Mouse (Mus musculus) kidney, adult 8-10 months (tissue): ENCODE data around the gene Ccdc88c.

ENCODE experiments used
- DNase-seq, 2 experiments: peaks; one replicate each; pipeline ENCODE4 v3.0.0; 2022

Ccdc88c gene

DNA sequence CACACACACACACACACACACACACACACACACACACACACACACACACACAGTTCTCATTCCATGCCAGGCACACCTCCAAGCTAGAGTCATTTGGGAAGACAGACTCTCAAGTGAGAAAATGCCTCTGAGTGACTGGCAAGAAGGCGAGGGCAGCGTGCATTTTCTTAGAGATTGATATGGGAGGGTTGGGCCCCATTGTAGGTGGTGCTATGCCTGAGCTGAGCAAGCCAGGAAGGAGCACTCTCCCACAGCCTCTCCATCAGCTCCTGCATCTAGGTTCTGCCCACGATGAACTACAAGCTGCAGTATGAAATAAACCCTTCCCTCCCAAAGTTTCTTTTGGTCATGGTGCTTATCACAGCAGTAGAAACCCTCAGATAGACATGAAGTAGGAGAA is 63.6 kb downstream of the Ccdc88c start:
- no peak for DNase-seq

DNA sequence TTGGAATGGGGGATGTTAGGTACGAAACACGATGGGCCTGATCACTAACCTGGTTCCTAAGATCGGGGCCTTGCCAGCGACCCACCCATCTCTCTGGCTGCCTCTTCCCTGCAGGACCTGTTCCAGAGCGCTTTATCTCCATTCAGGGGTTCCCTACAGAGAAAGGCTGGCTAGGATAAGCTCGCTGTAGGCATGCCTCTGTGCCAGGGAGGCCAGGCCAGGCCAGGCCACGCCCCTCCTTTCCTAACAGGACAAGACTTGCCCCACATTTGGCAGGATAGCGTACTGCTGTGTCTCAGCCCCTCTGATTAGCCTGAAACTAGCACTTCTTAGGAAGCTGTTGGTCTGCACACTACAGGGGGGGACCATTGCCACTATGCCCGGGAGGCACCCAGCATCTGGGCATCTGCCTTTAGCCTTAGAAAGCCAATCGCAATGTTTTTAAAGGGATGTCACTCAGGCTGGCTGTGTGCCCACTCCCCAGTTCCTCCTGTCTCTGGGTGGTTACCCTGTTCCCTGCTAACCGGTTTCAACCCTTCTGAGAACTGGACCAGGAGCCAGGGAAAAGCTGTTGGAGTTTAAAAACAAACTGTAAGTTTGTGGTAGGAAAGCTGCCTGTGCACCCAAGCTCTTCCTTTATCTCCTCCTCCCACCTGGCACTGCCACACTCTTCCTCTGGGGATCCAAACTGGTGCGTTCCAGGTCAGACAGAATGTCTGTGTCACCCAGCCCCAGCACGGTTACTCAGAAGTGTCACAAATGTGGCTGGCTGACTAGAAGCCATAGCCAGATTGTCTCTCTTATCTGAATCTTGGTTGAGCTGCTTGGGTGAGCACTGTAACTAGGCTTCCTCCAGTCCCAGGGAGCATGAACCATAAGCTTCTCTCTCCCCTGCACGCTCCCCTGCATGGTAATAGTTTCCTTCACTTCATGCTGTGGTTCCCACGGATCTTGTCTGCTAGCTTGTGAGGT is 69.9 kb downstream of the Ccdc88c start:
- DNase-seq, result peak; percentile 25 to 31

DNA sequence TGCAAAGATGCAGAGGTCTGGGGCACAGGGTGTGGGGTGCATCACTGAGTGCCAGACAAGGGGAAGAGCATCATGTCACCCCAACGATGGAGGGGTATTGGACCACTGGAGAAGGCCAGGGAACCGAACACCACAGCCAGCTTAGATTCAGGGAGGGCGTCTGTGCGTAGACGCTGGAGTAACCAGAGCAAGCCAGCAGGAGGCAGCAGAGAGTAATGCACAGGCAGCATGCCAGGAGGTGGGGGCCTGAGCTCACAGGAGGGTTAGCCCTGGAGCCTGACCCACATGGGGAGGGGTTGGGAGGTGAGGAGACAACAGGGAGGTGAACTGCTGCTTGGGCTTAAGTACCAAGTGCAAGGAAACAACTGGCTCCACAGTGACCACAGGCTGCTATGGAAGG is 70.8 kb downstream of the Ccdc88c start:
- peak; percentile 50 to 71 for DNase-seq

DNA sequence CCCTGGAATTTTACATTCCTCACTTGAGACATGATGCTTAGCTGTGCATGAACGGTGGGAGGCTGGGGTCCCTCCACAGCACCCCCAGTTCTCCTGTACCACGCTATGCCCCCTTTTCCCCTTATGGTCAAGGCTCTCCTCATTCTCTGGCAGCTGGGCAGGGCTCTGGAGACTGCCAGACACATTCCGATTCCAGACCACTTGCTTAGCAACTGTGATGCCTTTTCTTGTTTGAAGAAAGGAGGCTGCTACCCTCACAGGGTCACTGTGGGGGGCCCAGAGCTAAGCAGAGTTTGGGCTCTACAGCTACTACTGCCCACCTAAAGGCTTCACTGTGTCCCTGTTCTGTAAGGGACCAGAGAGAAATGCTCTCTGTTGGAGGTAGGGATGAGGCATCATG is 71.6 kb downstream of the Ccdc88c start:
- no peak for DNase-seq

- DNase-seq, result no peak
These were observed 72.0 kb downstream of the Ccdc88c start for GRCm38 (mm10) chr12:100956825-100957224.

DNA sequence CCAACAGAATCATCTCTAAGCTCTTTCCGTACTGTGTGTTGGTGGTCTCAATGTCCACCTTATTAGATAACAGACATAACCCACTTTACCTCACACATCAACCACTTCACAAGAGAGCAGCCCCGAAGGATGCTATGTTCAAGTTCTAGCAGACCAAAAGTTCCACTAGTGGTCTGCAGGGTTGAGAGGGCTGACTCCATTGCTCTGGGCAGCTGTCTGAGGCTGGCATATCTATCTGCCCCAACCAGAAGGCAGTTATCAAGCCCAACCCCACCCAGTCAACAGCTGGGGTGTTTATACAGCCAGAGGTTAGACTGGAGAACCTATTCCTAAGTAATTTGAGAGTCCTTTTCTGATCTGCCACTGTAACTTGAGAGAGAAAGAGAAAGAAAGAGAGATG is 72.8 kb downstream of the Ccdc88c start:
- no peak for DNase-seq

DNA sequence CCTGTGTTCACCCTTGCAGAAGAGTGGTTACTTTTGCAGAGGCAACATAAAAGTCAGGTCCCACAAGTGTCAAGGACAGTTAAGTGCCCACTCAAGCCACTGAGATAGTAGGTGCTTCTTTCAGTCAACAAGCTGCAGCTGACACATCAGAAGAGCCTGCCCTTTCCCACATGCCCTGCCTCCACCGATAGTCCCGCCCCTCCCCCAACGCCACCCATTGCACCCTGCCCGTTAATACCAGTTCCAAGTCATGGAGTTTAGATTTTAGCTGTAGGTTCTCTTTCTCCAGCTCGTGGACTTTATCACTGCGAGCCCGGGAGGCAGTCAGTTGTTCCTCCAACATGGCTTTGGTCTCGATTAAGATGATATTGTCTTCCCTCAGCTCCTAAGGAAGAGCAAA is 74.9 kb downstream of the Ccdc88c start:
- DNase-seq, result no peak

DNA sequence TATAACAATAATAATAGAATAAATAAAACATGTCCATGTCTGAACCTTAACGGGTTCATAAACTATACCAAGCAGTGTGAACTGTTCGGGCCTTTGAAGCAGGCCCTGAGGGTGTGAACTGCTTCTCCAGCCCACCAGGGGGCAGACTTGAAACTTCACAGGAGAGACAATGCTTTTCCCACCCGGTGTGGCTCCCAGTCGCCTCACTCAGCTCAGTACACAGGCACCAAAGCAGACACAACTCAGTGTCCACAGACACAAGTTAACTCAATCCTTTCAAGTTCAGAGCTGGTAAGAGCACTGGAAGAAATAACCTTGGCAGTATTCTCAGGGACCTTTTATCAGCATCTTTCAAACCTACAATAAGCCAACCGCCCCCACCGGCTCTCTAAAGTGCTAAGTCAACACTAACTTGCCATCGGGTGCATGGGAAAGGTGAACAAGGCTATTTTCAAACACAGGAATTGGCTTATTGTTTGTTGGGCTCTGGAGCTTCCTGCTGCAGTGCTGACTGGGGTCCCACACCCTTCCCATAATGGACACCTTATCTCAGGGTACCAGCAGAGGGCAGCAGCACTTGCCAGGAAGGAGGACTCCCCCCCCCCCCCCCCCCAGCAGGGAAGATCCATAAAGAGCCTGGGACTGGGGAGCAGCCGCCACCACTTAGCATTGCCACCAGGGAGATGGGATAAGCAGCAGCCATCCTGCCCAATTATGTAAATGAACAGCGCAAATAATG is 76.5 kb downstream of the Ccdc88c start:
- DNase-seq, result peak; percentile 45 to 76

- no peak for DNase-seq
These were observed 79.7 kb downstream of the Ccdc88c start for GRCm38 (mm10) chr12:100949146-100949545.

DNA sequence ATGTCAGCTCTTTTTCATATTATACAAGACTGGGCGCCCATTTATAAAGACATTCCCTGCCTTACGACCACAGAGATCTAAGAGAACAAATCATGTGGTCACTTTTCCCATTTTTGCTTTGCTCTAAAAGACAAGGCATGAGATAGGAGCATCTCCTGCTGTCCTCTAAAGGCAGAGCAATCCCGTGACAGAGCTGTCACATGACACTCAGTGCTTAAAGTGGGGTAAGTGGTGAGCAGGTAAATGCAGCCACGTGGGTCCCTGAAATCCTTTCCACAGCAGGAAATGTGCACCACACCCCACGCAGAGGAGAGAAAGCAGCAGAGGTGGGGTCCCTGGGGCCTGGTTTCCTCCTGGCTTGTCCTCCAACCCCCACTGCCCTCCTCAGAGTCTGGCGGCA is 80.8 kb downstream of the Ccdc88c start:
- DNase-seq, result no peak

GRCm38 (mm10) chr12:100945948-100946347 is 82.9 kb downstream of the Ccdc88c start:
- no peak for DNase-seq

DNA sequence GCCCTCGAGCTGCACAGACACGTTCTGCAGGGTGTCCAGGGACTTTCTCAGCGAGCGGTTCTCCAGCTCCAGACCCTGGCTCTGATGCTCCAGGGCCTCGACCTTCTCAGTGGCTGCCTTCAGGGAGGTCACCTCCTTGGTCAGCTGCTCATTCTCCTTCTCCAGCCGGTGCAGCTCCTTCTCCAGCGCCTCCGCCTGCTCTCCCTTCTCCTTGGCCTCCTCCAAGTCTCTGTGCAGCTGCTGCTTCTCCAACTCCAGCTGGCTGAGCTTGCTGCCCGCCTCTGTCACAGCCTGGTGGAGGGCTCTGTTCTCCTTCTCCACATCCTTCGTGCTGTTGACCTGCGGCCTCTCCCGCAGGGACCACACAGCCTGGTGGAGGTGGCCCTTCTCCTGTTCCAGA is 83.4 kb downstream of the Ccdc88c start:
- DNase-seq, result no peak

DNA sequence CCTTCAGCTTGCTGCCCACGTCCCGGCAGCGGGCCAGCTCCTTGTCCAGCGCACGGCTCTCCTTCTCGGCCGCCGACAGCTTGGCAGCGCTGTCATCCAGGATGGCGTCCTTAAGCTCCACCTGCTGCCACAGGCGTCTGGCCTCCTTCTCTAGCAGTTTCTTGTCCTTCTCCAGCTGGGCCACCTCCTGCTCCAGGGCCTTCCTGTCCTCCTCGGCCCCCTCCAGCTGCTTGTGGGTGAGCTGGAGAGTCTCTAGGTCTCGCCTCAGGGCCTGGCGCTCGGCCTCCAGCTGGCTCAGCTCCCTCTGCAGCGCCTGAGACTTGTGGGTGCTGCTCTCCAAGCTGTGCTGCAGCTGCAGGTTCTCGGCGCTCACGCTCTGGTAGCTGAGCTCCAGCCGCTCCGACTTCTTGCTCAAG is 83.9 kb downstream of the Ccdc88c start:
- DNase-seq, result no peak

DNA sequence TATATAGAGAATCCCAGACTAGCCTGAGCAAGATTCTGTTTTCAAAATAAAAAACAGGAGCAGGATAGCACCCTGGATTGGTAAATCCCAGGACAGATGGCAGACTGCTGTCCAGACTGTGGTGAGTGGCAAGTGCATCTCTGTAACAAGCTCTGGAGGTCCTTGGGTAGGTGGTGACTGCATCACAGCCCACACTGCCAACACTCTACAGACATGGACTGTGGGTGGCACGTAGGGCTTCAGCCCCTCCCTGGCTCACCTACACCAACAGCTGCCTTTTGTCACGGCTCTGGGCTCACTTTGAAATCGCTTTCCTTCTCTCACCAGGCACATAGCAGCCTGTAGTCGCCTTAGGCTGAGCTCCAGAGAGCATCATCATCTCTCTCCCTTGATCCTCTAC is 85.7 kb downstream of the Ccdc88c start:
- no peak for DNase-seq

DNA sequence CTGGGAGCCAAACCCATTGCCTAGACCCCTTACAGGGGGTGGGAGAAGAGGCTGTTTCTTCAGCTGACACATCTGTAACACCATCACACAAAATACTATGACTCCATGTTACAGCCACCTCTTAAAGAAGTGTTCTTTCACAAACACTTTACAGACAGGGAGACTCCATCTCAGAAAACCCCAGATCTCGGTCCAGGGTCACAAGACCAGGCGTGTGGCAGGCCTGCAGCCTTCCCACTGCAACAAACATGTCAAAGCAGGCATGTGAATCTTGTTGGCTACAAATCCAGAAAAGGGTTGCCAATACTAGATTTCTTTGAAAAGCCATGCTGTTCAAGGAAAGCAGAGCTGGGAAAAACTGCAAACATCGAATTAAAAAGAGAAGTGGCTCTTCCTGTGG is 87.5 kb downstream of the Ccdc88c start:
- DNase-seq, result no peak

DNA sequence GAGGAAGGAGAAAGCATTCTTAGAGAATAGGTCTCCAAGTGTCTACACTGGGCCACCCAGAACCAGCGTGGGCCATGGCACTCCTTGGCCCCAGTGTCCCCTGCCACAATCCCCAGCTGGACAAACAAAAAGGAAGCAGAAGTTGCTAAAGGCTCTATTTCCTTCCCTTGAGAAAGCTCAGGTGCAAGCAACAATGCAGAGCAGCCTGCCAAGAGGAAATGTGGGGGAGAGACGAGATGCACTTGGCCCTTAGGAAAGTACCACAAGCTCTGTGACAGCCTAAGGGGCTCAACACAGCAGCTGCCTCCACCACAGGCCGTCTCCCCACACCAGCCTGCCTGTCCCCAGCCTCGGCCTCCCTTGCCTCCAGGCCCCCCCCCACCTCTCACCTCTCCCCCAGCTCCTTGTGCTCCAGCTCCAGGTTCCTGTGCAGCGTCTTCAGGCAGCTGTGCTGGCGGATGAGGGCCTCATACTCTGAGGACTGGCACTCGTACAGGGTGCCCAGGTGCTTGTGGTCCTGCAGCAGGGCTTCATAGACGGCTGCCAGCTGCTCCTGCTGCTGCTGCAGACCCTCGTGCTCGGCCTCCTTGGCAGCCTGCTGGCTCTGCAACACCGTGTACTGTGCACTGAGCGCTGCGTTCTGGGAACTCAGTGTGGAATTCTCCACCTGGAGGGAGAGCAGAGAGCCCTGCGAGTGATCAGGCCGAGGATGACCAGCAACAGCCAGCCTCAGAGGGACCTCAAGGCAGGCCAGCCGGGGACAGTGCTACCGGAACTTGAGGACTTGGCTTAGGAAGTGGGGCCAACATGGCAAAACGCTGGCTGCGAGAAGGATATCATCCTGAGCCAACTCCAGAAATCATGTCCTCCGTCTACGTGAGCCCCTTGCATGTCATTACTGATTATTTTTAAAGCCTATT is 91.2 kb downstream of the Ccdc88c start:
- DNase-seq, result peak in 1 of 2 experiments; percentile 13

GRCm38 (mm10) chr12:100936737-100937136 is 92.1 kb downstream of the Ccdc88c start:
- peak; percentile 79 to 83 for DNase-seq

- peak; percentile 50 to 83 for DNase-seq
These were observed 92.7 kb downstream of the Ccdc88c start for GRCm38 (mm10) chr12:100936116-100936515.

- DNase-seq, result peak; percentile 85 to 87
These were observed 94.1 kb downstream of the Ccdc88c start for GRCm38 (mm10) chr12:100934796-100935195.

GRCm38 (mm10) chr12:100931653-100932052 is 97.2 kb downstream of the Ccdc88c start:
- no peak for DNase-seq

DNA sequence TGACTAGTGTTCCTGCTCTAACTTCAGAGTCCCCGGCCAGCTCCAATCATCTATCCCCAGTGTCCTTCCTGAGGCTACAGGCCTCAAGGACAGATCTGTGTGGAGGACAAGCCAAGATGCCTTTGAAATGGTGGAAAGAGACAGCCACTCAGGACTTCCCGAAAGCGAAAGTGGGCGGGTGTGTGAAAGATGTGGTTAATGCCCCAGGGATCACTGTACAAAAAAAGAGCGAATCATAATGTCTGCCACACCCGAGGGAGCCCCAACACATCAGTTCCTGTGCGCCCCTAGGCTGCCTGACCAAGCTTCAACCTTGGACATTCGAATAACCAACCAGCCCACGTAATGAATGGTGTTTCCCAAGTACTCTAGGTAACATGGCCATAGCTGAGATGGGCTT is 100.6 kb downstream of the Ccdc88c start:
- DNase-seq, result no peak
